Mouse (Mus musculus): ENCODE results near the gene Grhl3. TPM values are rescaled to one million over a fixed set of nuclear protein-coding genes. Genes with fewer than 3 reads are reported as not detected.

The Grhl3 gene
- not detected in 2 replicates for total RNA-seq (2023)

GRCm38 (mm10) chr4:135573251-135573808, at the start of gene Grhl3:
Grhl3 (minus strand) TSS chr4:135573630.

GRCm38 (mm10) chr4:135494521-135495396, 78.7 kb downstream of the Grhl3 start, which contains the start of the genes Stpg1 and Nipal3:
Stpg1 (plus strand) TSS chr4:135494790.
Nipal3 (minus strand) TSS chr4:135495038.

Other genes with a start within 250 kb of the Grhl3 start
- 206 and 254 TPM in 2 replicates for gene Srrm1, start 220.3 kb downstream of the Grhl3 start, total RNA-seq (2023)
- not detected in 2 replicates for gene Ncmap, start 175.4 kb downstream of the Grhl3 start, total RNA-seq (2023)
- 4.2 and 5.3 TPM in 2 replicates for gene Rcan3, start 139.8 kb downstream of the Grhl3 start, total RNA-seq (2023)
- not detected in 2 replicates for gene Stpg1, start 78.8 kb downstream of the Grhl3 start, total RNA-seq (2023)
- gene Nipal3, start 78.6 kb downstream of the Grhl3 start, total RNA-seq (2023), result 18.2 and 25.6 TPM in 2 replicates
- gene Ifnlr1, start 112.7 kb upstream of the Grhl3 start, total RNA-seq (2023), result 44.1 and 52.9 TPM in 2 replicates
- gene Il22ra1, start 154.5 kb upstream of the Grhl3 start, total RNA-seq (2023), result not detected in 2 replicates
- not detected in 2 replicates for gene Myom3, start 186.1 kb upstream of the Grhl3 start, total RNA-seq (2023)